Mouse (Mus musculus) heart, postnatal 0 days (tissue): ENCODE results near the gene Klf2.

ENCODE experiments used
- CTCF ChIP-seq: IDR thresholded peaks from 2 replicates; pipeline ENCODE4 v1.5.1; 2016; ENCODE audit warnings: antibody characterized with exemption, control low read depth, low read depth
- EP300 ChIP-seq: IDR thresholded peaks from 2 replicates; pipeline ENCODE4 v1.6.1; 2016; ENCODE audit warnings: antibody characterized with exemption, low read depth

DNA sequence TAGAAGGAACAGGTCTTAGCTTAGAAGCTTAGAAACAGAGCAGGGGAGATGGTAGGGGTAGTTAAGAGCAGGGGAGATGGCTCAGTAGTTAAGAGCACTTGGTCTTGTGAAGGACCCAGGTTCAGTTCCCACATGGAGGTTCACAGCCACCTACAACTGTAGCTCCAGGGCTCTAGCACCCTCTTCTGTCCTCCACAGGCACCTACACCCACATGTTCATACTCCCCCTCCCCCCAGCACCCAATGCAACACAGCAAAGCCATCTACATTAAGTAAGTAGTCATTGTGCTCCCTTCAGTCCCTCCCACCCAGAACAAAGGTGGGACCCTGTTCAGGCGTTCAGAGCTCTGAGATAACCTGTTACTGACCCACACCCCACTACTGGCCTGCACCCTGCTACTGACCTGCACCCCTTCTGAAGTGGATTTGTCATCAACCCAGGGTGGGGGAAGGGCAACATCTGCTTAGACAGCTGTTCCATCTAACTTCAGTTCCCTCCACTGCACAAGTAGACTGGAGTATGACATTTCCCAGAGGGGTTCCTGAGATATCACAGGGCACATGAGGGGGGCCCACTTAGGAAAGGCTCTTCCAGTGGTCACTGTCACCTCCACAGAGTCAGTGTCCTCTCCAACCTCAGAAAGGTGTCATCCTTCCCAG lies 45.6 kb upstream of the Klf2 start:
- TF ChIP-seq CTCF (no peak), EP300 (no peak)
